Mouse (Mus musculus) embryonic facial prominence, embryonic 13.5 days (tissue): ENCODE data around the gene Fryl. TPM values are rescaled to one million over a fixed set of nuclear protein-coding genes. Genes with fewer than 3 reads are reported as not detected.

Experiments used
- ATAC-seq: fragments of 200-750 bp; cut with Nextera tagmentation; 2 replicates; pipeline ENCODE4 v1.8.0; 2017; ENCODE audit warnings: low read depth; ENCODE audit not compliant: insufficient number of reproducible peaks, insufficient read depth, low FRiP score, low TSS enrichment
- H3K27ac ChIP-seq: fragments of 300-500 bp; sonication (generic); 2 replicates; pipeline ENCODE4 v1.5.1; 2015; ENCODE audit warnings: moderate library complexity, mild to moderate bottlenecking, inconsistent platforms
- H3K27me3 ChIP-seq: fragments of 300-500 bp; sonication (generic); 2 replicates; pipeline ENCODE4 v1.6.1; 2015; ENCODE audit warnings: mild to moderate bottlenecking, inconsistent platforms
- H3K36me3 ChIP-seq: fragments of 300-500 bp; sonication (generic); 2 replicates; pipeline ENCODE4 v1.6.1; 2015; ENCODE audit warnings: mild to moderate bottlenecking, inconsistent platforms
- H3K4me1 ChIP-seq: fragments of 300-500 bp; sonication (generic); 2 replicates; pipeline ENCODE4 v1.6.1; 2015; ENCODE audit warnings: inconsistent platforms
- H3K4me2 ChIP-seq: fragments of 300-500 bp; sonication (generic); 2 replicates; pipeline ENCODE4 v1.6.1; 2015; ENCODE audit warnings: moderate library complexity, mild to moderate bottlenecking, inconsistent platforms
- H3K4me3 ChIP-seq: fragments of 300-500 bp; sonication (generic); 2 replicates; pipeline ENCODE4 v1.5.1; 2015; ENCODE audit warnings: mild to moderate bottlenecking, inconsistent platforms
- H3K9ac ChIP-seq: fragments of 300-500 bp; sonication (generic); 2 replicates; pipeline ENCODE4 v1.6.1; 2015; ENCODE audit warnings: mild to moderate bottlenecking, inconsistent platforms
- H3K9me3 ChIP-seq: fragments of 300-500 bp; sonication (generic); 2 replicates; pipeline ENCODE4 v1.6.1; 2016; ENCODE audit warnings: inconsistent platforms
- WGBS: fragments of 180-500 bp; shearing (Covaris S2); methylation state at CpG from one replicate; pipeline ENCODE4 v1.1.7; 2015; ENCODE audit warnings: mixed read lengths; 5-methylcytosine and 5-hydroxymethylcytosine counted together
- polyA plus RNA-seq: library from polyadenylated mRNA; unstranded; fragments of >200 nt; fragmentation: Nextera tagmentation; extraction: Ambion mirVana; gene quantifications from 2 replicates; pipeline ENCODE4 v1.2.1, GENCODE M21; 2015

Fryl gene
- polyA plus RNA-seq, 1 experiment from 2014 or later = 30.2 TPM

- 41% methylated on average over 1 of the region's 1 CpGs for WGBS
- ATAC-seq = no peak
These were observed 85.2 kb downstream of the Fryl start for GRCm38 (mm10) chr5:73171203-73171602.

GRCm38 (mm10) chr5:73168769-73169272 is 87.6 kb downstream of the Fryl start:
- no peaks in the 10 kb centered on the region for H3K36me3 ChIP-seq
- H3K9ac ChIP-seq = no peak overlapping the region
- no peak overlapping the region for H3K4me3 ChIP-seq
- WGBS = 32% methylated on average over 5 of the region's 5 CpGs
- H3K9me3 ChIP-seq = no peaks in the 10 kb centered on the region
- H3K27me3 ChIP-seq = no peaks in the 10 kb centered on the region
- peaks cover 41% of the 10 kb centered on the region for H3K4me1 ChIP-seq
- ATAC-seq = no peak
- 0 out of 2 replicates have a peak overlapping the region, but pooled peaks have one; percentile 22 for H3K27ac ChIP-seq
- H3K4me2 ChIP-seq = no peak overlapping the region

More at GRCm38 (mm10) chr5:73171203-73171602, 85.2 kb downstream of the Fryl start:
- Histone ChIP-seq H3K27ac (no peak overlapping the region), H3K9me3 (no peaks in the 10 kb centered on the region), H3K9ac (no peak overlapping the region), H3K4me3 (no peak overlapping the region), H3K4me2 (no peak overlapping the region), H3K27me3 (no peaks in the 10 kb centered on the region), H3K4me1 (peaks cover 37% of the 10 kb centered on the region), H3K36me3 (no peaks in the 10 kb centered on the region)

- Histone ChIP-seq H3K9ac (no peak overlapping the region), H3K27me3 (no peaks in the 10 kb centered on the region), H3K9me3 (no peaks in the 10 kb centered on the region), H3K4me3 (no peak overlapping the region), H3K4me1 (peaks cover 41% of the 10 kb centered on the region), H3K4me2 (peak overlapping the region; percentile 30), H3K27ac (peak overlapping the region; percentile 22; the same call in 1 of the 2 replicates), H3K36me3 (no peaks in the 10 kb centered on the region)
- ATAC-seq = no peak
- 68% methylated on average over 18 of the region's 18 CpGs for WGBS
These were observed 88.2 kb downstream of the Fryl start for GRCm38 (mm10) chr5:73167976-73168768.

- H3K4me1 ChIP-seq = peaks cover 33% of the 10 kb centered on the region
- H3K9ac ChIP-seq = no peak overlapping the region
- no peak for ATAC-seq
- H3K36me3 ChIP-seq = no peaks in the 10 kb centered on the region
- no peaks in the 10 kb centered on the region for H3K27me3 ChIP-seq
- WGBS = 57% methylated on average over 6 of the region's 6 CpGs
- H3K27ac ChIP-seq = no peak overlapping the region
- H3K4me3 ChIP-seq = no peak overlapping the region
- H3K4me2 ChIP-seq = no peak overlapping the region
- H3K9me3 ChIP-seq = no peaks in the 10 kb centered on the region
These were observed 92.4 kb downstream of the Fryl start for GRCm38 (mm10) chr5:73163970-73164369.

- no peak for ATAC-seq
- peaks cover 26% of the 10 kb centered on the region for H3K4me1 ChIP-seq
- no peak overlapping the region for H3K4me2 ChIP-seq
- H3K27ac ChIP-seq = no peak overlapping the region
- H3K36me3 ChIP-seq = no peaks in the 10 kb centered on the region
- no peak overlapping the region for H3K9ac ChIP-seq
- H3K4me3 ChIP-seq = no peak overlapping the region
- no peaks in the 10 kb centered on the region for H3K9me3 ChIP-seq
- no peaks in the 10 kb centered on the region for H3K27me3 ChIP-seq
- 81% methylated on average over 2 of the region's 2 CpGs for WGBS
These were observed 93.9 kb downstream of the Fryl start for GRCm38 (mm10) chr5:73162492-73162891.

- H3K9ac ChIP-seq = no peak overlapping the region
- H3K4me2 ChIP-seq = no peak overlapping the region
- peaks cover 33% of the 10 kb centered on the region for H3K4me1 ChIP-seq
- WGBS = 89% methylated on average over 9 of the region's 9 CpGs
- ATAC-seq = no peak
- no peaks in the 10 kb centered on the region for H3K36me3 ChIP-seq
- no peaks in the 10 kb centered on the region for H3K27me3 ChIP-seq
- no peak overlapping the region for H3K4me3 ChIP-seq
- no peak overlapping the region for H3K27ac ChIP-seq
- H3K9me3 ChIP-seq = no peaks in the 10 kb centered on the region
These were observed 96.0 kb downstream of the Fryl start for GRCm38 (mm10) chr5:73160440-73160839.

- no peak overlapping the region for H3K4me3 ChIP-seq
- H3K9me3 ChIP-seq = no peaks in the 10 kb centered on the region
- H3K27me3 ChIP-seq = no peaks in the 10 kb centered on the region
- no peaks in the 10 kb centered on the region for H3K36me3 ChIP-seq
- H3K9ac ChIP-seq = no peak overlapping the region
- no peak overlapping the region for H3K4me2 ChIP-seq
- WGBS = 70% methylated on average over 6 of the region's 6 CpGs
- H3K4me1 ChIP-seq = peaks cover 32% of the 10 kb centered on the region
- ATAC-seq = no peak
- H3K27ac ChIP-seq = peak overlapping the region; percentile 64
These were observed 98.9 kb downstream of the Fryl start for GRCm38 (mm10) chr5:73157502-73157901.

- Histone ChIP-seq H3K4me1 (peaks cover 32% of the 10 kb centered on the region), H3K27ac (peak overlapping the region; percentile 64), H3K9ac (no peak overlapping the region), H3K4me3 (no peak overlapping the region), H3K9me3 (no peaks in the 10 kb centered on the region), H3K36me3 (no peaks in the 10 kb centered on the region), H3K4me2 (no peak overlapping the region), H3K27me3 (no peaks in the 10 kb centered on the region)
- WGBS = 70% methylated on average over 5 of the region's 5 CpGs
- no peak for ATAC-seq
These were observed 99.4 kb downstream of the Fryl start for GRCm38 (mm10) chr5:73157009-73157408.

GRCm38 (mm10) chr5:73156226-73156926 is 100.0 kb downstream of the Fryl start:
- no peaks in the 10 kb centered on the region for H3K36me3 ChIP-seq
- ATAC-seq = peak; percentile 64; the same call in 1 of the 2 replicates
- H3K9me3 ChIP-seq = no peaks in the 10 kb centered on the region
- H3K4me1 ChIP-seq = peaks cover 32% of the 10 kb centered on the region
- no peak overlapping the region for H3K4me2 ChIP-seq
- WGBS = 79% methylated on average over 15 of the region's 15 CpGs
- H3K9ac ChIP-seq = no peak overlapping the region
- peak overlapping the region; percentile 64 for H3K27ac ChIP-seq
- H3K27me3 ChIP-seq = no peaks in the 10 kb centered on the region
- H3K4me3 ChIP-seq = no peak overlapping the region

GRCm38 (mm10) chr5:73153802-73154465 is 102.5 kb downstream of the Fryl start:
- Histone ChIP-seq H3K9me3 (no peaks in the 10 kb centered on the region), H3K27me3 (no peaks in the 10 kb centered on the region), H3K9ac (no peak overlapping the region), H3K4me2 (no peak overlapping the region), H3K4me3 (no peak overlapping the region), H3K27ac (no peak overlapping the region), H3K4me1 (peaks cover 27% of the 10 kb centered on the region), H3K36me3 (no peaks in the 10 kb centered on the region)
- 94% methylated on average over 14 of the region's 14 CpGs for WGBS
- ATAC-seq = no peak

GRCm38 (mm10) chr5:73152206-73152605 is 104.2 kb downstream of the Fryl start:
- Histone ChIP-seq H3K36me3 (peaks cover 2% of the 10 kb centered on the region), H3K4me2 (no peak overlapping the region), H3K9ac (no peak overlapping the region), H3K4me3 (no peak overlapping the region), H3K27me3 (no peaks in the 10 kb centered on the region), H3K27ac (no peak overlapping the region), H3K4me1 (peaks cover 17% of the 10 kb centered on the region), H3K9me3 (no peaks in the 10 kb centered on the region)
- no peak for ATAC-seq
